Mouse (Mus musculus) left cerebral cortex, postnatal 36 days (tissue): ENCODE data around the gene Ppp1r12c. TPM values are rescaled to one million over a fixed set of nuclear protein-coding genes. Genes with fewer than 3 reads are reported as not detected.

Experiments used
- DNase-seq, 2 experiments: peaks; one replicate each; pipeline ENCODE4 v3.0.0; 2021 to 2022; ENCODE audit warnings: low spot score in 2 of 2, mixed read lengths in 1 of 2
- intact Hi-C: fragments of 180-260 bp; cut with DNase I; formaldehyde crosslinking; loops from one replicate; pipeline ENCODE4 v1.15.1; 2025
- microRNA-seq: library from miRNA; unstranded; fragments of <30 nt; microRNA quantifications from one replicate; pipeline ENCODE4 v1.2.0, GENCODE M21; 2022
- total RNA-seq, 2 experiments: library from RNA; stranded (reverse); gene quantifications; 2 replicates each; pipeline ENCODE4 v1.2.3; 2021

Gene Ppp1r12c
- total RNA-seq, 2 experiments from 2014 or later = 142 to 168 TPM

- intact Hi-C loops = no loop called here
- DNase-seq = no peak
Measured at GRCm38 (mm10) chr7:4452644-4453043, 48.8 kb downstream of the Ppp1r12c start.

- intact Hi-C loops = no loop called here
- no peak for DNase-seq
Measured at GRCm38 (mm10) chr7:4449211-4449610, 52.3 kb downstream of the Ppp1r12c start.

GRCm38 (mm10) chr7:4448439-4448838 lies 53.0 kb downstream of the Ppp1r12c start:
- intact Hi-C loops = no loop called here
- DNase-seq = no peak

- intact Hi-C loops = no loop called here
- no peak for DNase-seq
Measured at GRCm38 (mm10) chr7:4447138-4447537, 54.3 kb downstream of the Ppp1r12c start.

- DNase-seq = peak; percentile 89 to 90
- intact Hi-C loops = no loop called here
Measured at GRCm38 (mm10) chr7:4445216-4445791, 56.2 kb downstream of the Ppp1r12c start, which contains the start of gene Rdh13. Rdh13 (minus strand) TSS chr7:4445649.

GRCm38 (mm10) chr7:4440549-4440948 lies 60.9 kb downstream of the Ppp1r12c start:
- no peak for DNase-seq
- intact Hi-C loops = no loop called here

- intact Hi-C loops = loop anchor here (10.0 kb wide), 1 partner anchor 87 kb away; the partner anchor contains the start of gene Tnni3
- DNase-seq = no peak
Measured at GRCm38 (mm10) chr7:4437721-4438120, 63.8 kb downstream of the Ppp1r12c start.

- intact Hi-C loops = loop anchor here (5.0 to 10.0 kb wide), 2 partner anchors 40 to 93 kb away; partner anchors contain the start of gene Tnni3
- DNase-seq = no peak
Measured at GRCm38 (mm10) chr7:4432026-4432425, 69.5 kb downstream of the Ppp1r12c start.

- peak; percentile 46 to 47 for DNase-seq
- intact Hi-C loops = loop anchor here (5.0 to 10.0 kb wide), 2 partner anchors 41 to 93 kb away; partner anchors contain the start of gene Tnni3
Measured at GRCm38 (mm10) chr7:4431548-4431947, 69.9 kb downstream of the Ppp1r12c start.

Small RNA genes within 50 kb of the gene (microRNA-seq; reads per million reads assigned to microRNA genes)
- not detected for gene Gm24605

Other genes with a start within 250 kb of the Ppp1r12c start
- not detected for gene Ncr1, start 164.0 kb downstream of the Ppp1r12c start, total RNA-seq
- not detected for gene Gp6, start 103.9 kb downstream of the Ppp1r12c start, total RNA-seq
- 10 to 100 TPM; 23.9 to 26.3 TPM for gene Rdh13, start 56.0 kb downstream of the Ppp1r12c start, total RNA-seq
- gene Eps8l1, start 41.0 kb downstream of the Ppp1r12c start, total RNA-seq = 1 to 10 TPM; 3.1 to 3.4 TPM
- 1 to 10 TPM; 5.9 to 9.4 TPM for gene Tnnt1, start 14.7 kb upstream of the Ppp1r12c start, total RNA-seq
- gene Tnni3, start 22.5 kb upstream of the Ppp1r12c start, total RNA-seq = under 1 TPM in 1 of 2 experiments, not detected in 1; 0.52 TPM
- gene Dnaaf3, start 30.8 kb upstream of the Ppp1r12c start, total RNA-seq = under 1 TPM; 0.27 to 0.34 TPM
- 100 to 1,000 TPM; 263 to 298 TPM for gene Syt5, start 45.9 kb upstream of the Ppp1r12c start, total RNA-seq
- gene Ptprh, start 102.4 kb upstream of the Ppp1r12c start, total RNA-seq = under 1 TPM; 0.84 to 0.95 TPM
- gene Tmem86b, start 129.7 kb upstream of the Ppp1r12c start, total RNA-seq = 10 to 100 TPM; 10.0 to 16.8 TPM
- 100 to 1,000 TPM; 138 to 145 TPM for gene Ppp6r1, start 157.3 kb upstream of the Ppp1r12c start, total RNA-seq
- gene Hspbp1, start 183.4 kb upstream of the Ppp1r12c start, total RNA-seq = 100 to 1,000 TPM; 100 to 106 TPM
- gene Brsk1, start 188.9 kb upstream of the Ppp1r12c start, total RNA-seq = 100 to 1,000 TPM; 398 to 475 TPM
- gene Tmem150b, start 223.6 kb upstream of the Ppp1r12c start, total RNA-seq = not detected
- 10 to 100 TPM; 18.9 to 35.8 TPM for gene Kmt5c, start 238.4 kb upstream of the Ppp1r12c start, total RNA-seq